Mouse (Mus musculus): Measurements from ENCODE around the gene Bmper. TPM values are rescaled to one million over a fixed set of nuclear protein-coding genes. Genes with fewer than 3 reads are reported as not detected.

The Bmper gene
- polyA plus RNA-seq (2016; fragmentation: Nextera tagmentation; extraction: Ambion mirVana) = 0.67 and 0.89 TPM in 2 replicates

GRCm38 (mm10) chr9:23222841-23223548, at the start of gene Bmper:
TSS of gene Bmper (plus strand) at chr9:23223076.
- H3K4me1 ChIP-seq = 0 out of 2 replicates have a peak, but pooled peaks cover 3% of the 10 kb centered on the region
- peak within 1 kb of the TSS; percentile 76 for H3K4me2 ChIP-seq
- WGBS (ENCODE audit: insufficient replicate concordance) = under 1% methylated on average over 57 of the region's 86 CpGs
- peak within 1 kb of the TSS; percentile 57 for H3K4me3 ChIP-seq
- H3K27me3 ChIP-seq (replicated peaks) = peaks cover 63% of the 10 kb centered on the region
- no peaks in the 10 kb centered on the region for H3K9me3 ChIP-seq (replicated peaks)
- H3K27ac ChIP-seq = no peak within 1 kb of the TSS
- H3K36me3 ChIP-seq = no peaks in the 10 kb centered on the region
- ATAC-seq = peak; percentile 44
- H3K9ac ChIP-seq = peak within 1 kb of the TSS; percentile 25; the same call in 1 of the 2 replicates

GRCm38 (mm10) chr9:23177476-23177875, 45.4 kb upstream of the Bmper start:
- H3K27ac ChIP-seq = no peak overlapping the region
- 54% methylated on average over 4 of the region's 4 CpGs for WGBS (ENCODE audit: insufficient replicate concordance)
- H3K4me1 ChIP-seq = no peaks in the 10 kb centered on the region
- ATAC-seq = no peak
- no peaks in the 10 kb centered on the region for H3K36me3 ChIP-seq
- H3K27me3 ChIP-seq (replicated peaks) = no peaks in the 10 kb centered on the region
- no peak overlapping the region for H3K9ac ChIP-seq
- no peak overlapping the region for H3K4me2 ChIP-seq
- H3K4me3 ChIP-seq = no peak overlapping the region
- H3K9me3 ChIP-seq (replicated peaks) = no peaks in the 10 kb centered on the region

- Histone ChIP-seq H3K4me1 (no peaks in the 10 kb centered on the region), H3K4me2 (no peak overlapping the region), H3K27me3 (replicated peaks) (no peaks in the 10 kb centered on the region), H3K9me3 (replicated peaks) (no peaks in the 10 kb centered on the region), H3K36me3 (no peaks in the 10 kb centered on the region), H3K9ac (no peak overlapping the region), H3K27ac (no peak overlapping the region), H3K4me3 (no peak overlapping the region)
- WGBS (ENCODE audit: insufficient replicate concordance) = 56% methylated on average over 4 of the region's 4 CpGs
- ATAC-seq = no peak
Measured at GRCm38 (mm10) chr9:23187181-23187580, 35.7 kb upstream of the Bmper start.

GRCm38 (mm10) chr9:23188136-23188535, 34.7 kb upstream of the Bmper start:
- Histone ChIP-seq H3K27ac (no peak overlapping the region), H3K4me2 (no peak overlapping the region), H3K9me3 (replicated peaks) (no peaks in the 10 kb centered on the region), H3K4me3 (no peak overlapping the region), H3K36me3 (no peaks in the 10 kb centered on the region), H3K4me1 (no peaks in the 10 kb centered on the region), H3K9ac (no peak overlapping the region), H3K27me3 (replicated peaks) (no peaks in the 10 kb centered on the region)
- ATAC-seq = no peak
- WGBS (ENCODE audit: insufficient replicate concordance) = 65% methylated on average over 4 of the region's 4 CpGs

GRCm38 (mm10) chr9:23190950-23191349, 31.9 kb upstream of the Bmper start:
- Histone ChIP-seq H3K27me3 (replicated peaks) (no peaks in the 10 kb centered on the region), H3K9me3 (replicated peaks) (no peaks in the 10 kb centered on the region), H3K9ac (no peak overlapping the region), H3K27ac (no peak overlapping the region), H3K4me3 (no peak overlapping the region), H3K4me2 (no peak overlapping the region), H3K4me1 (no peaks in the 10 kb centered on the region), H3K36me3 (no peaks in the 10 kb centered on the region)
- ATAC-seq = no peak
- 33% methylated on average over 1 of the region's 1 CpGs for WGBS (ENCODE audit: insufficient replicate concordance)

- H3K36me3 ChIP-seq = no peaks in the 10 kb centered on the region
- H3K9ac ChIP-seq = no peak overlapping the region
- 61% methylated on average over 2 of the region's 2 CpGs for WGBS (ENCODE audit: insufficient replicate concordance)
- no peak overlapping the region for H3K4me2 ChIP-seq
- no peak overlapping the region for H3K27ac ChIP-seq
- H3K4me1 ChIP-seq = no peaks in the 10 kb centered on the region
- ATAC-seq = no peak
- H3K4me3 ChIP-seq = no peak overlapping the region
- H3K27me3 ChIP-seq (replicated peaks) = no peaks in the 10 kb centered on the region
- H3K9me3 ChIP-seq (replicated peaks) = no peaks in the 10 kb centered on the region
Measured at GRCm38 (mm10) chr9:23191431-23191830, 31.4 kb upstream of the Bmper start.

- no peak overlapping the region for H3K4me3 ChIP-seq
- no peak overlapping the region for H3K27ac ChIP-seq
- no peaks in the 10 kb centered on the region for H3K9me3 ChIP-seq (replicated peaks)
- no peak overlapping the region for H3K4me2 ChIP-seq
- 67% methylated on average over 3 of the region's 3 CpGs for WGBS (ENCODE audit: insufficient replicate concordance)
- no peaks in the 10 kb centered on the region for H3K4me1 ChIP-seq
- no peaks in the 10 kb centered on the region for H3K36me3 ChIP-seq
- no peaks in the 10 kb centered on the region for H3K27me3 ChIP-seq (replicated peaks)
- ATAC-seq = no peak
- H3K9ac ChIP-seq = no peak overlapping the region
Measured at GRCm38 (mm10) chr9:23192567-23193331, 30.1 kb upstream of the Bmper start.

GRCm38 (mm10) chr9:23198996-23199395, 23.9 kb upstream of the Bmper start:
- 74% methylated on average over 4 of the region's 4 CpGs for WGBS (ENCODE audit: insufficient replicate concordance)
- no peaks in the 10 kb centered on the region for H3K9me3 ChIP-seq (replicated peaks)
- H3K27me3 ChIP-seq (replicated peaks) = peaks cover 16% of the 10 kb centered on the region
- H3K9ac ChIP-seq = no peak overlapping the region
- H3K4me1 ChIP-seq = no peaks in the 10 kb centered on the region
- no peak overlapping the region for H3K4me2 ChIP-seq
- no peak overlapping the region for H3K4me3 ChIP-seq
- no peak for ATAC-seq
- H3K36me3 ChIP-seq = no peaks in the 10 kb centered on the region
- H3K27ac ChIP-seq = no peak overlapping the region

- Histone ChIP-seq H3K4me3 (no peak overlapping the region), H3K9ac (no peak overlapping the region), H3K27ac (no peak overlapping the region), H3K36me3 (no peaks in the 10 kb centered on the region), H3K27me3 (replicated peaks) (peaks cover 25% of the 10 kb centered on the region), H3K4me2 (no peak overlapping the region), H3K9me3 (replicated peaks) (no peaks in the 10 kb centered on the region), H3K4me1 (no peaks in the 10 kb centered on the region)
- 64% methylated on average over 1 of the region's 1 CpGs for WGBS (ENCODE audit: insufficient replicate concordance)
- no peak for ATAC-seq
Measured at GRCm38 (mm10) chr9:23199841-23200240, 23.0 kb upstream of the Bmper start.

GRCm38 (mm10) chr9:23200828-23201227, 22.0 kb upstream of the Bmper start:
- no peak for ATAC-seq
- Histone ChIP-seq H3K9ac (no peak overlapping the region), H3K4me3 (no peak overlapping the region), H3K9me3 (replicated peaks) (no peaks in the 10 kb centered on the region), H3K36me3 (no peaks in the 10 kb centered on the region), H3K4me1 (no peaks in the 10 kb centered on the region), H3K4me2 (no peak overlapping the region), H3K27ac (no peak overlapping the region), H3K27me3 (replicated peaks) (peaks cover 31% of the 10 kb centered on the region)
- 65% methylated on average over 4 of the region's 4 CpGs for WGBS (ENCODE audit: insufficient replicate concordance)

- no peaks in the 10 kb centered on the region for H3K9me3 ChIP-seq (replicated peaks)
- no peak overlapping the region for H3K4me2 ChIP-seq
- no peaks in the 10 kb centered on the region for H3K36me3 ChIP-seq
- H3K9ac ChIP-seq = no peak overlapping the region
- peaks cover 31% of the 10 kb centered on the region for H3K27me3 ChIP-seq (replicated peaks)
- H3K4me1 ChIP-seq = no peaks in the 10 kb centered on the region
- ATAC-seq = no peak
- no peak overlapping the region for H3K4me3 ChIP-seq
- no peak overlapping the region for H3K27ac ChIP-seq
- WGBS (ENCODE audit: insufficient replicate concordance) = 60% methylated on average over 4 of the region's 4 CpGs
Measured at GRCm38 (mm10) chr9:23202431-23202830, 20.4 kb upstream of the Bmper start.
